Mouse (Mus musculus): ENCODE measurements around the gene Pkdcc.

Gene Pkdcc

GRCm38 (mm10) chr17:83212422-83212821 lies 2.7 kb upstream of the Pkdcc start:
- in situ Hi-C loops (cut with MboI, MseI): no loop called here

DNA sequence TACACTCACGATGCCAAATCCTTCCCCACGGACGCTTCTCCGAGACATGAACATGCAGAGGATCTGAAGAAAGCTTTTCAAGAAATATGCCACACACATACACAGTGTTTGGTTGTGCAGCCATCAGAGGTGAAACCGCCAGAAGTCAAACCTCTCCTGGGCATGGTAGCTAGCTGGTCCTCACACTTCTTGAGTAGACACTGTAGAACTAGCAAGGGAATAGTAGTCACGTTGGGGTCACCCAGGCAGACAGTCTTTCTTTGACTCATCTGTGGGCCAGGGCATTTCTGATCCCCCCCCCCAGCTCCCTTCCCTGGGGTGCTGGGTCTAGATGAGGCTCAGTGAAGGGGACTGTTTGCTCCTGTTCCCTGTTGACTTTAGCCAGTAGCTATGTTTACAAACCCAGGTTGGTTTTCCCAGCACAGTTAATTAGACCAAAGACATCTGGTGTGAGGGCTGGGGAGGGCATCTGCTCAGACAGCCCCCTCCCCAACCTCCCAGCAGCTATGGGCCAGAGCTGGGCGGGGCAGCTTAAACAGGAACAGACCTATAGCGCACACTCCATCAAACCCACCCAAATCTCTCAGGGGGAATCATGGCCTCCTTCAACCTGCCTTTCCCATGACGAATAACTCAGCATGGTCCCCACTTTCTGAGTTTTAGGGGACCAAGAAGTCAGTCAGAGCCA lies 1.7 kb upstream of the Pkdcc start:
- in situ Hi-C loops (cut with MboI, MseI): no loop called here

- in situ Hi-C loops (cut with MboI, MseI): no loop called here
Observed at GRCm38 (mm10) chr17:83214161-83214592, 915 bp upstream of the Pkdcc start.

GRCm38 (mm10) chr17:83215529-83216244 lies 595 bp downstream of the Pkdcc start:
- in situ Hi-C loops (cut with MboI, MseI): no loop called here

- in situ Hi-C loops (cut with MboI, MseI): no loop called here
Observed at GRCm38 (mm10) chr17:83216251-83216919, 1.3 kb downstream of the Pkdcc start.

DNA sequence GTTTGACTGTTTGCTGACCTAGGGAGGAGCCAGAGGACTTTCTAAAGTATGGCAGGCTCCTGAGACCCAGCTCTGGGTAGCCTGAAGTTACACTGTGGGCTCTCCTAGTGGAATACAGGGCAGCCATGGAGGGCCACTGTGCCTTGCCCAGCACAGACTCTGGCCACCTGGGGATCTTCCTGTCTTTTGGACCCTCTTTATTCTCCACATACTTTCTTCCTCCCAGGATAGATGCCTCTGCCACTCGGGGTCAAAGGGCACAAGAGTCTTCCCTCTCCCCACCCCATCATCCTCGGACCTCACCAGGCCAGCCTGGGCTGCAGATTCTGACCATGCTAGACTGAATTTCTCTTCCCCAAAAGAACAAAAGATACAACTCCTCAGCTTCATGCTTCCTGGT lies 3.1 kb downstream of the Pkdcc start:
- in situ Hi-C loops (cut with MboI, MseI): no loop called here

GRCm38 (mm10) chr17:83218722-83219121 lies 3.6 kb downstream of the Pkdcc start:
- in situ Hi-C loops (cut with MboI, MseI): no loop called here

DNA sequence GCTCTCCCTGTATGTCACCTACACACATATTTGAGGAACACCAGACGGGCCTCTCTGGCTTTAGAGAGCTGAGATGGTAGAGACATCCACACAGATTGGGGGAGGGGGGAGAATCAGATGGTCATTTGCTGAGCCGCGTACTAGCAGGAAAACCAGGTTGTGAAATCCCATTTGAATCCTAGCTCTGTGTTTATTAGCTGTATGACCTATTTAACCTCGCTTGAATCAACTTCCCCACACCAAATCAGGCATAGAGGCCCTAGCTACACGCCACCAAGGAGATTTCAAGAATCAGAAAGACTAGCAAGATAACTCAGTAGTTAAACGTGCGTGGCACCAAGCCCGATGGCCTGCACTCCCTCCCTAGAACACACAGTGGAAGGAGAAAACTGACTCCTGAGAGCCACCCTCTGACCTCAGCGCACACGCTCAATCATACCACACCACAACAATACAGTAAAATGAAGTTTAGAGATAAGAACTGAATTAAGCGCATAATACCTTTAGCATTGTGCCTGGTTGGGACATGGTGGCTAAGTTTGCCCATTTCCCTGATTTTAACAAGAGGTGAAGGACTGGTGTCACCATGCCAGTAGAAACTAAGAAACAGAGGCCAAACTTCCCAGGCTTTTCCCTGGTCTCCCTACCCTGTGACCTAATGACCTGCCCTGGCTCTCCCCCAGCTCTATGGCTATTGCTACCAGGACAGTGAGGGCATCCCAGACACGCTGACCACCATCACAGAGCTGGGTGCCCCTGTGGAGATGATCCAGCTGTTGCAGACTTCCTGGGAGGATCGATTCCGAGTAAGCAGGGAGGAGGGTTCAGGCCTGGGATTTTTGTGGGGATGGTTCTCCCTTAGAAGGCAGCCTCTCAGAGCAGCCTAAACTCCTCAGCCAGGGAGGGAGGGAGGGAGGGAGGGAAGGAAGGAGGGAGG lies 4.5 kb downstream of the Pkdcc start:
- in situ Hi-C loops (cut with MboI, MseI): no loop called here

- in situ Hi-C loops (cut with MboI, MseI): no loop called here
Observed at GRCm38 (mm10) chr17:83220954-83221538, 6.0 kb downstream of the Pkdcc start.

DNA sequence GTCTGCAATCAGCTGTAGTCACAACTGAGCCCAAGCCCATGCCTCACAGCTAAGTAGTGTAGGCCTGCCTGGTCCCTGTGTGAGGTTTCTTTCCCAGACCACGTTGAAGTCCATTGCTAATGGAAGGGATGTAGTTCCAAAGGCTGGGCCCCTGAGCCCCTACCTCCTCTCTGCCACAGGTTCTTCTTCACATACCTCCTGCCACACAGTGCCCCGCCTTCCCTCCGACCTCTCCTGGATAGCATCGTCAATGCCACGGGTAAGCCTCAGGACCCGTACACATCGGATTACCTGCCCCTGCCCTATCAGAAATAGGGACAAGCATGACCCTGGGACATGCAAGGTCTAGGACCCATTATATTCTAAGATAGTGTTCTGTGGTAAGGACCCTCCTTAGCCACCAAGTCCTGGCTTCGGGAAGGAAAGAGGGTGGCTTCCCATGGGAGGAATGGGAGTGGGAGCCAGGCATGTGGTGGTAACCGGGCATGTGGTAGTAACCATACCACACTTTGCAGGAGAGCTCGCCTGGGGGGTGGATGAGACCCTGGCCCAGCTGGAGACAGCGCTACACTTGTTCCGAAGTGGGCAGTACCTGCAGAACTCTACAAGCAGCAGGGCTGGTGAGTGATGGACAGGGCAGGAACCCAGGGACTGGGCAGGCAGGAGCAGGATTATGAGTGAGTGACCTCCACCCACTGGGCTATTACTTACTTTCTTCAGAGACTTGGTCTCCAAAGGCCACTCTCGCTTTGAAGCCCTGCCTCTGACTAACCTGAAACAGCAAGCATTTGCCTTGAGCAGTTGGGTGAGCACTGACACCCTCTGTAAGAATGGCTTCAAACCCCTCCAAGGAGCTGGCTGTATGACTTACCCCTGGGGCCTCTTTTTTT lies 6.8 kb downstream of the Pkdcc start:
- in situ Hi-C loops (cut with MboI, MseI): no loop called here

DNA sequence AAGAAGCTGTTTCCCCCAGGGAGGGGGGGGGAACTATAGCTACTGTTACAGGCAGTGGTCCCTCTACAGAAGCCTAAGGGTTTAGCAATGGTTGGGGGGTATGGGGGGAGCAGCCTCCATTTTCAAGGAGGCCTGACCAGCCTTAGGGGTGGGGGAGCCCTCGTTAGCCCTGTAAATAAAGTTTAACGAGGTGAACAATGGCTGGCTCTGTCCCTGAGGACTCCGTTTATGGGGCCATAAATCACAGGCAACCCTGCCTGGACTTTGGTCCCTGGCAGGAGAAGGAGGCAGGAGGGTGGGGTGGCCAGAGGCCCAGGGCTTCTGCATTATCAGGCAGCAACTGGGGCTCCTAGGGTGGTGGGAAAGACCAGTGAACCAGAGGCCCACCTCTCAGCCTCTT lies 7.6 kb downstream of the Pkdcc start:
- in situ Hi-C loops (cut with MboI, MseI): no loop called here

- in situ Hi-C loops (cut with MboI, MseI): no loop called here
Observed at GRCm38 (mm10) chr17:83224451-83224971, 9.4 kb downstream of the Pkdcc start.

DNA sequence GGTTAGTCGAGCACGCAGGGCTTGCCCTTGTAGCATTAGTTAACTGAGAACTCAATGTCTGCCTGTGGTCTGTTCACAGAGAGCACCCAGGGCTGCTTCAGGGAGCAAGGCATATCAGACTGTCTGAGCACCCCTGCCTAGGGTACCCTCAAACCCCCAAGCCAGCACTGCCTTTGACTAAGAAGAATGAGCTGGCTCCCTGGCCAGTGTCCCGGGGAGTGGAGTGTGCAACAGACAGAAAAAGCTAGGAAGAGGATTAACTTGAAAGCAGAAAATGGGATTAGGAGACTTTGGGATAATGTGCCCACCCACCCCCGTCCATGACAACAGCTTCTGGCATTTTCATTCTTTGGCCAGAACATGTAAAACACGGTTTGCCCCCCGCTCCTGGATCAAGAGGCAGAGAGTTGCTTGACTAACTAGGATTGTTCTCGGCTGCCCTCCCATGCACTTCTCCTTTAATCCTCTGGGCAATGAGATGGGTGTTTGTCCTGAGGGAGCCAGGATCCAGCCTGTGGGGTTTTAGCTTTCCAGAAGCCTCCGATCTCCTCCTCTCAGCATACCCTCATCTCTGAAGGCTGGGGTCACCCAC lies 11.4 kb downstream of the Pkdcc start:
- in situ Hi-C loops (cut with MboI, MseI): no loop called here

DNA sequence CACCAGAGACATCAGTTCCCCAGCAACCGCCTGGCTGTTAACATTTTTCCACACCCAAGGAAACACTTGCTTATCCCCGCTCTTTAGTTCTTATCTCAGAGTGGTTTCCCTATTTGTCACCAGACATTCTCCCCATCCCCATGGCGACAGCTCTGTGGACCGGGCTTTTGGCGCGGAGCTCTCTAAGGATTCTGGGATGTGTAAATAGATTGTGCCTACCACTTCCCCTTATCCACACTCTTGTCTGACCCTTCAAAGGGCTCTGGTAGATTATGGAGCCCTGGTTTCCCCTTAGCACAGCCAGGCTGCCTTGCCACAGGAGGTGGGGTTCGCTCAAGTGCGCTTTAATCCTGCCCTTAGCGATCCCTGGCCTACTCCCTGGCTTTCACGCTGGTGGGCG lies 16.3 kb downstream of the Pkdcc start:
- in situ Hi-C loops (cut with MboI, MseI): no loop called here

- in situ Hi-C loops (cut with MboI, MseI): no loop called here
Observed at GRCm38 (mm10) chr17:83235227-83235626, 20.1 kb downstream of the Pkdcc start.

DNA sequence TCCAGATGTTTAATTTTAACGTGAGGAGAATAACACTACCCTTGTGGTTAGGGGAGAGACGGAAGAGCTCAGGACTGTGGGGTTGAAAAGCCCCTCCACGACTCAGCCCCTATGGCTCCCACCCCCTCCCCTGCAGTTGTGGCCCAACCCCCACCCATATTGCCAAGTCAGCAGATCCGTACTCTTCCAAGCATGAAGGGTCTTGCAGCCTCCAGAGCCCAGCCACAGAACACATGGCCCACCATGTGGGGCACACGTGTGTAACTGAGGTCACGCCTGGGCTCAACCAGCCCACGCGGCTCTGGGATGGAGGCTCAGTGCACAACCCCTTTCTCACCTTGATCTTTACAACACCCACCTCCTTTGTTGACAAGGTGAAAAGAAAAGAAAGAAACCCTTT lies 21.1 kb downstream of the Pkdcc start:
- in situ Hi-C loops (cut with MboI, MseI): no loop called here

- in situ Hi-C loops (cut with MboI, MseI): no loop called here
Observed at GRCm38 (mm10) chr17:83238123-83239058, 23.3 kb downstream of the Pkdcc start.

DNA sequence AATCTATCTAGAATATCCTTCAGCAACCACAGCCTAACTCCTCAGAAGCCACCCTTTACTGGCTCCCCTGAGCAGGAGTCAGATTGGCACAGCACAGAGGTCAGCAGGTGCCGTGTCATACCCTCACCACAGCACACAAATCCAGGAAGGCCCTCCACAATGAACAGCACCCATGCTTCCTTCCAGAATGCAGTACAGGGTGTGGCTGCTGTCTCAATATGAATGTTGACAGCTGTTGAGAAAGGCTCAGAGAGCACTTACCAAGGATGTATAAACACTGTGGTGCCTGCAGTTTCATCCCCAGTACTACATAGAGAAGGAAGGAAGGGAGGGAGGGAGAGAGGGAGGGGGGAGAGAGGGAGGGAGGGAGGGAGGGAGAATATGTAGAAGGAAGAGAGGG lies 29.4 kb downstream of the Pkdcc start:
- in situ Hi-C loops (cut with MboI, MseI): no loop called here

GRCm38 (mm10) chr17:83245460-83245859 lies 30.4 kb downstream of the Pkdcc start:
- in situ Hi-C loops (cut with MboI, MseI): no loop called here
